Mouse (Mus musculus) gastrocnemius, adult 2 months (tissue): ENCODE data around the gene Krtap17-1. TPM values are rescaled to one million over a fixed set of nuclear protein-coding genes. Genes with fewer than 3 reads are reported as not detected.
A peak's percentile ranks its signal among the peaks of the same experiment; 100 is the strongest.

Source experiments
- DNase-seq: peaks from one replicate; pipeline ENCODE4 v3.0.0; 2022
- H3K27ac ChIP-seq: fragments of 200-600 bp; 2 replicates; pipeline ENCODE4 v1.8.1; 2022; ENCODE audit warnings: mild to moderate bottlenecking
- H3K4me3 ChIP-seq: fragments of 200-600 bp; 2 replicates; pipeline ENCODE4 v1.8.1; 2022; ENCODE audit warnings: mild to moderate bottlenecking, moderate library complexity
- CTCF ChIP-seq: fragments of 200-600 bp; IDR thresholded peaks from 2 replicates; pipeline ENCODE4 v1.8.1; 2022; ENCODE audit warnings: antibody characterized with exemption, mild to moderate bottlenecking, moderate library complexity
- intact Hi-C: fragments of 180-260 bp; cut with DNase I; formaldehyde crosslinking; loops from one replicate; pipeline ENCODE4 v1.15.1; 2025
- total RNA-seq, 2 experiments: library from RNA; stranded (reverse); gene quantifications; 2 replicates each; pipeline ENCODE4 v1.2.3; 2021

Krtap17-1 gene
- total RNA-seq, 2 experiments from 2014 or later: not detected

GRCm38 (mm10) chr11:99994384-99994661 is 529 bp upstream of the Krtap17-1 start:
- no peak for DNase-seq
- H3K4me3 ChIP-seq: no peak overlapping the region
- no peak overlapping the region for H3K27ac ChIP-seq
- no peak for TF ChIP-seq CTCF
- intact Hi-C loops: no loop called here

- no peak for TF ChIP-seq CTCF
- Histone ChIP-seq H3K4me3 (no peak overlapping the region), H3K27ac (no peak overlapping the region)
- DNase-seq: no peak
- intact Hi-C loops: no loop called here
Observed at GRCm38 (mm10) chr11:99990571-99990970, 3.2 kb downstream of the Krtap17-1 start.

- TF ChIP-seq CTCF: no peak
- intact Hi-C loops: no loop called here
- Histone ChIP-seq H3K4me3 (no peak overlapping the region), H3K27ac (no peak overlapping the region)
- DNase-seq: no peak
Observed at GRCm38 (mm10) chr11:99989881-99990405, 3.9 kb downstream of the Krtap17-1 start.

GRCm38 (mm10) chr11:99988530-99988929 is 5.3 kb downstream of the Krtap17-1 start:
- no peak overlapping the region for H3K4me3 ChIP-seq
- DNase-seq: no peak
- intact Hi-C loops: no loop called here
- no peak overlapping the region for H3K27ac ChIP-seq
- TF ChIP-seq CTCF: no peak

- no peak for DNase-seq
- intact Hi-C loops: no loop called here
- peak within 1 kb of the TSS; percentile 38 for H3K4me3 ChIP-seq
- H3K27ac ChIP-seq: no peak within 1 kb of the TSS
- no peak for TF ChIP-seq CTCF
Observed at GRCm38 (mm10) chr11:99986180-99986647, 7.6 kb downstream of the Krtap17-1 start, which contains the start of gene Krtap16-1. TSS of gene Krtap16-1 (minus strand) at chr11:99986597.

- peak overlapping the region; percentile 38 for H3K4me3 ChIP-seq
- no peak overlapping the region for H3K27ac ChIP-seq
- TF ChIP-seq CTCF: no peak
- intact Hi-C loops: no loop called here
- DNase-seq: peak; percentile 82
Observed at GRCm38 (mm10) chr11:99985291-99986092, 8.3 kb downstream of the Krtap17-1 start.

GRCm38 (mm10) chr11:99983442-99983841 is 10.4 kb downstream of the Krtap17-1 start:
- no peak for TF ChIP-seq CTCF
- no peak for DNase-seq
- Histone ChIP-seq H3K4me3 (no peak overlapping the region), H3K27ac (no peak overlapping the region)
- intact Hi-C loops: no loop called here

- H3K27ac ChIP-seq: no peak overlapping the region
- no peak for DNase-seq
- no peak overlapping the region for H3K4me3 ChIP-seq
- no peak for TF ChIP-seq CTCF
- intact Hi-C loops: no loop called here
Observed at GRCm38 (mm10) chr11:99982731-99983130, 11.1 kb downstream of the Krtap17-1 start.

GRCm38 (mm10) chr11:99978953-99979352 is 14.8 kb downstream of the Krtap17-1 start, which contains the start of gene Krtap29-1:
TSS of gene Krtap29-1 (minus strand) at chr11:99979053.
- intact Hi-C loops: no loop called here
- Histone ChIP-seq H3K4me3 (no peak within 1 kb of the TSS), H3K27ac (no peak within 1 kb of the TSS)
- no peak for DNase-seq
- TF ChIP-seq CTCF: no peak

- Histone ChIP-seq H3K27ac (no peak overlapping the region), H3K4me3 (no peak overlapping the region)
- no peak for TF ChIP-seq CTCF
- DNase-seq: no peak
- intact Hi-C loops: no loop called here
Observed at GRCm38 (mm10) chr11:99965961-99966360, 27.8 kb downstream of the Krtap17-1 start.

GRCm38 (mm10) chr11:99964213-99964612 is 29.6 kb downstream of the Krtap17-1 start:
- intact Hi-C loops: no loop called here
- H3K4me3 ChIP-seq: no peak overlapping the region
- TF ChIP-seq CTCF: no peak
- no peak overlapping the region for H3K27ac ChIP-seq
- DNase-seq: no peak

- no peak for DNase-seq
- Histone ChIP-seq H3K4me3 (no peak within 1 kb of the TSS), H3K27ac (no peak within 1 kb of the TSS)
- intact Hi-C loops: no loop called here
- no peak for TF ChIP-seq CTCF
Observed at GRCm38 (mm10) chr11:99948175-99948574, 45.6 kb downstream of the Krtap17-1 start, which contains the start of gene Krtap9-5. TSS of gene Krtap9-5 (plus strand) at chr11:99948475.

Other genes starting within 250 kb of the Krtap17-1 start
- not detected for gene Gm11595, start 221.1 kb downstream of the Krtap17-1 start, total RNA-seq
- gene Krtap4-8, start 213.3 kb downstream of the Krtap17-1 start, total RNA-seq: not detected
- not detected for gene Krtap4-9, start 208.8 kb downstream of the Krtap17-1 start, total RNA-seq
- gene Gm11596, start 200.5 kb downstream of the Krtap17-1 start, total RNA-seq: not detected
- not detected for gene Gm11569, start 195.1 kb downstream of the Krtap17-1 start, total RNA-seq
- not detected for gene Gm11554, start 189.5 kb downstream of the Krtap17-1 start, total RNA-seq
- gene Krtap4-13, start 184.1 kb downstream of the Krtap17-1 start, total RNA-seq: not detected
- gene Gm11564, start 178.3 kb downstream of the Krtap17-1 start, total RNA-seq: not detected
- not detected for gene 2300003K06Rik, start 155.9 kb downstream of the Krtap17-1 start, total RNA-seq
- not detected for gene Krtap4-16, start 142.4 kb downstream of the Krtap17-1 start, total RNA-seq
- not detected for gene Gm11568, start 136.1 kb downstream of the Krtap17-1 start, total RNA-seq
- not detected for gene Gm11559, start 129.5 kb downstream of the Krtap17-1 start, total RNA-seq
- not detected for gene Krtap9-1, start 120.6 kb downstream of the Krtap17-1 start, total RNA-seq
- not detected for gene Gm11567, start 114.8 kb downstream of the Krtap17-1 start, total RNA-seq
- not detected for gene Krtap31-1, start 86.1 kb downstream of the Krtap17-1 start, total RNA-seq
- gene Gm11565, start 79.2 kb downstream of the Krtap17-1 start, total RNA-seq: not detected
- not detected for gene Krtap31-2, start 57.7 kb downstream of the Krtap17-1 start, total RNA-seq
- gene Krtap9-5, start 45.5 kb downstream of the Krtap17-1 start, total RNA-seq: not detected
- not detected for gene Krtap29-1, start 14.9 kb downstream of the Krtap17-1 start, total RNA-seq
- gene Krtap16-1, start 7.4 kb downstream of the Krtap17-1 start, total RNA-seq: not detected
- gene Krt33a, start 22.2 kb upstream of the Krtap17-1 start, total RNA-seq: not detected
- gene Krt33b, start 35.9 kb upstream of the Krtap17-1 start, total RNA-seq: not detected
- not detected for gene Krt34, start 47.6 kb upstream of the Krtap17-1 start, total RNA-seq
- not detected for gene Krt31, start 56.6 kb upstream of the Krtap17-1 start, total RNA-seq
- not detected for gene Krt32, start 94.2 kb upstream of the Krtap17-1 start, total RNA-seq
- gene Krt35, start 102.2 kb upstream of the Krtap17-1 start, total RNA-seq: not detected
- not detected for gene Krt36, start 111.6 kb upstream of the Krtap17-1 start, total RNA-seq
- gene Krt13, start 127.6 kb upstream of the Krtap17-1 start, total RNA-seq: not detected
- gene Krt15, start 141.9 kb upstream of the Krtap17-1 start, total RNA-seq: not detected
- under 1 TPM in 1 of 2 experiments, not detected in 1; 0.20 TPM for gene Krt19, start 154.7 kb upstream of the Krtap17-1 start, total RNA-seq
- not detected for gene Krt9, start 199.3 kb upstream of the Krtap17-1 start, total RNA-seq
- gene Krt14, start 213.6 kb upstream of the Krtap17-1 start, total RNA-seq: not detected